Mouse (Mus musculus) midbrain, embryonic 12.5 days (tissue): Measurements from ENCODE around the gene Chchd3. TPM values are rescaled to one million over a fixed set of nuclear protein-coding genes. Genes with fewer than 3 reads are reported as not detected.

Experiments used
- ATAC-seq: fragments of 200-750 bp; cut with Nextera tagmentation; 2 replicates; pipeline ENCODE4 v1.8.0; 2017; ENCODE audit warnings: low read depth, moderate TSS enrichment, moderate library complexity; ENCODE audit not compliant: low FRiP score
- H3K27ac ChIP-seq: fragments of 300-500 bp; sonication (generic); replicated peaks from 2 replicates; pipeline ENCODE4 v1.5.1; 2016; ENCODE audit warnings: mild to moderate bottlenecking
- H3K27me3 ChIP-seq: fragments of 300-500 bp; sonication (generic); 2 replicates; pipeline ENCODE4 v1.6.1; 2016; ENCODE audit warnings: mild to moderate bottlenecking
- H3K36me3 ChIP-seq: fragments of 300-500 bp; sonication (generic); 2 replicates; pipeline ENCODE4 v1.6.1; 2016
- H3K4me1 ChIP-seq: fragments of 300-500 bp; sonication (generic); 2 replicates; pipeline ENCODE4 v1.6.1; 2016
- H3K4me2 ChIP-seq: fragments of 300-500 bp; sonication (generic); replicated peaks from 2 replicates; pipeline ENCODE4 v1.6.1; 2016; ENCODE audit warnings: mild to moderate bottlenecking, moderate library complexity
- H3K4me3 ChIP-seq: fragments of 300-500 bp; sonication (generic); 2 replicates; pipeline ENCODE4 v1.5.1; 2016; ENCODE audit warnings: mild to moderate bottlenecking
- H3K9ac ChIP-seq: fragments of 300-500 bp; sonication (generic); replicated peaks from 2 replicates; pipeline ENCODE4 v1.6.1; 2016; ENCODE audit warnings: mild to moderate bottlenecking, moderate library complexity
- H3K9me3 ChIP-seq: fragments of 300-500 bp; sonication (generic); 2 replicates; pipeline ENCODE4 v1.6.1; 2016; ENCODE audit warnings: mild to moderate bottlenecking
- WGBS: fragments of 180-500 bp; shearing (Covaris S2); methylation state at CpG from one replicate; pipeline ENCODE4 v1.1.7; 2016; 5-methylcytosine and 5-hydroxymethylcytosine counted together
- polyA plus RNA-seq: library from polyadenylated mRNA; unstranded; fragments of >200 nt; fragmentation: Nextera tagmentation; extraction: Ambion mirVana; gene quantifications from 2 replicates; pipeline ENCODE4 v1.2.1, GENCODE M21; 2016

Chchd3 gene
- polyA plus RNA-seq, 1 experiment from 2014 or later, result 118 TPM

- Histone ChIP-seq H3K4me1 (no peaks in the 10 kb centered on the region), H3K9me3 (no peaks in the 10 kb centered on the region), H3K36me3 (no peaks in the 10 kb centered on the region), H3K27me3 (no peaks in the 10 kb centered on the region), H3K4me2 (no peak overlapping the region), H3K9ac (no peak overlapping the region), H3K27ac (no peak overlapping the region), H3K4me3 (no peak overlapping the region)
- ATAC-seq, result no peak
- WGBS, result 93% methylated on average over 2 of the region's 2 CpGs
Observed at GRCm38 (mm10) chr6:32920091-32920490, 140.0 kb downstream of the Chchd3 start.

DNA sequence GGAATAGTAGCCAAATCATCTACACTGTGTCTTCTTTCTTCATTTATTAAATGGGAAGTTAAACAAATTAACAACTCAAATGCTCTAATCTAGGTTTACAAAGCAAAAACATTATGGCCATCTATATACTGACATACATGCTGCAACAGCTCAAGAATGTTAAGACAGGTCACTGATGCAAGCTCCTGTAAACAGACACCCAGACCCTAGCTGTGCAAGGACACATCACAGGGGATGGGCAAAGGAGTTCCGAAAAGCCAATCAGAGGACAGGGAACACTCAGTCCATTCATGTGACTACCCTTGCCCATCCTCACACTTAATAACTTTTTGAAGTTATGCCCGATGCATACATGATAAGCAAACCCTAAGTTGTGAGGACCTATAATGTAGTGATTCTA is 149.4 kb downstream of the Chchd3 start:
- Histone ChIP-seq H3K4me2 (no peak overlapping the region), H3K4me3 (no peak overlapping the region), H3K4me1 (peaks cover 5% of the 10 kb centered on the region; the same call in 1 of the 2 replicates), H3K9me3 (no peaks in the 10 kb centered on the region), H3K27me3 (no peaks in the 10 kb centered on the region), H3K9ac (no peak overlapping the region), H3K27ac (no peak overlapping the region), H3K36me3 (no peaks in the 10 kb centered on the region)
- ATAC-seq, result no peak
- 100% methylated on average over 2 of the region's 2 CpGs for WGBS

GRCm38 (mm10) chr6:32899061-32899460 is 161.0 kb downstream of the Chchd3 start:
- 86% methylated on average over 4 of the region's 4 CpGs for WGBS
- no peaks in the 10 kb centered on the region for H3K9me3 ChIP-seq
- no peaks in the 10 kb centered on the region for H3K27me3 ChIP-seq
- no peaks in the 10 kb centered on the region for H3K4me1 ChIP-seq
- no peak overlapping the region for H3K9ac ChIP-seq
- no peak overlapping the region for H3K4me2 ChIP-seq
- no peak overlapping the region for H3K4me3 ChIP-seq
- ATAC-seq, result no peak
- no peaks in the 10 kb centered on the region for H3K36me3 ChIP-seq
- no peak overlapping the region for H3K27ac ChIP-seq

GRCm38 (mm10) chr6:32894100-32894499 is 166.0 kb downstream of the Chchd3 start:
- WGBS, result 84% methylated on average over 2 of the region's 2 CpGs
- Histone ChIP-seq H3K4me3 (no peak overlapping the region), H3K36me3 (no peaks in the 10 kb centered on the region)

DNA sequence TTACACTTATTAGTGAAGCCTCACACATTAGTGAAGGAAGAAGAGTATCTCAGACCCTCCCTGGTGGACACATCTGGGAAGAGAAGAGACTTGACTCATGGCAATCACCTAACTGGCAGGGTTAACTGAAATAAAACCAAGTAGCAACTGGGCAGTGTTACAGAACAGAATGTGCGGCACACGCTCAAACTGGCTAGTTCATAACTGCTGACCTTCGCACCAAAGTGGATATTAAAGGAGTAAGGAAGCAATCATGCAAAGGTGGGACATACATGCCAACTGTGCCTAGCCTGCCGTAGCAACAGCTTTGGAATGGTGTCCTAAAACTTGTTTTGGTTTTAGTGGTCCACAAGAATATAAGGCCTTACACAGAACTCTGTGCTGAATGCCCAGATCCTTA is 169.3 kb downstream of the Chchd3 start:
- Histone ChIP-seq H3K4me2 (no peak overlapping the region), H3K27me3 (no peaks in the 10 kb centered on the region), H3K9ac (no peak overlapping the region), H3K4me3 (no peak overlapping the region), H3K27ac (no peak overlapping the region), H3K4me1 (no peaks in the 10 kb centered on the region; the same call in 1 of the 2 replicates), H3K36me3 (no peaks in the 10 kb centered on the region), H3K9me3 (no peaks in the 10 kb centered on the region)
- ATAC-seq, result no peak
- WGBS, result 95% methylated on average over 4 of the region's 4 CpGs

More at GRCm38 (mm10) chr6:32894100-32894499, 166.0 kb downstream of the Chchd3 start:
- H3K27me3 ChIP-seq, result no peaks in the 10 kb centered on the region
- no peaks in the 10 kb centered on the region for H3K4me1 ChIP-seq
- H3K4me2 ChIP-seq, result no peak overlapping the region
- no peak for ATAC-seq
- H3K27ac ChIP-seq, result no peak overlapping the region
- no peak overlapping the region for H3K9ac ChIP-seq
- no peaks in the 10 kb centered on the region for H3K9me3 ChIP-seq

- H3K4me2 ChIP-seq, result no peak overlapping the region
- H3K9ac ChIP-seq, result no peak overlapping the region
- H3K4me3 ChIP-seq, result no peak overlapping the region
- no peaks in the 10 kb centered on the region; the same call in 1 of the 2 replicates for H3K4me1 ChIP-seq
- no peak for ATAC-seq
- H3K36me3 ChIP-seq, result no peaks in the 10 kb centered on the region
- H3K27me3 ChIP-seq, result no peaks in the 10 kb centered on the region
- H3K9me3 ChIP-seq, result no peaks in the 10 kb centered on the region
- no peak overlapping the region for H3K27ac ChIP-seq
- 81% methylated on average over 4 of the region's 4 CpGs for WGBS
Observed at GRCm38 (mm10) chr6:32888894-32889529, 171.0 kb downstream of the Chchd3 start.

DNA sequence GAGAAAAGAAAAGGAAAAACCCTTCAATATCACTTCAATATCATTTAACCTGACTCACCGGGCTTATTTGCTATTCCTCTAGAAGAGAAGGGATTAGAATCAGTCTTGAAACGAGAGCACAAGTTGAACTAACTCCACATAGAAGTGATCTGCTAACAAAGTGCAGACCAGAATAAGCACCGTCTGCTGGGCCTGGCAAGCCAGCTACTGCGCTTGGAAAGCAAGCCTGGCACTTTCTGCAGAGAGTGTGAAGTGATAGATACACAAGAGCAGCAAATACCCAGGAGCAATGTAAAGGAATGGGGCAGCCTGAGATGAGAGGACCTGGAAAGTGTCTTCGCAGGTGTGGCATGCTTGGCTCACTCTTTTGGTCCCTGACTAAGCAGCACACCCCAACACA is 181.5 kb downstream of the Chchd3 start:
- 81% methylated on average over 5 of the region's 5 CpGs for WGBS
- H3K9ac ChIP-seq, result no peak overlapping the region
- no peaks in the 10 kb centered on the region for H3K9me3 ChIP-seq
- no peak for ATAC-seq
- no peaks in the 10 kb centered on the region for H3K36me3 ChIP-seq
- H3K4me3 ChIP-seq, result no peak overlapping the region
- no peaks in the 10 kb centered on the region; the same call in 1 of the 2 replicates for H3K27me3 ChIP-seq
- peaks cover 13% of the 10 kb centered on the region for H3K4me1 ChIP-seq
- no peak overlapping the region for H3K27ac ChIP-seq
- no peak overlapping the region for H3K4me2 ChIP-seq

DNA sequence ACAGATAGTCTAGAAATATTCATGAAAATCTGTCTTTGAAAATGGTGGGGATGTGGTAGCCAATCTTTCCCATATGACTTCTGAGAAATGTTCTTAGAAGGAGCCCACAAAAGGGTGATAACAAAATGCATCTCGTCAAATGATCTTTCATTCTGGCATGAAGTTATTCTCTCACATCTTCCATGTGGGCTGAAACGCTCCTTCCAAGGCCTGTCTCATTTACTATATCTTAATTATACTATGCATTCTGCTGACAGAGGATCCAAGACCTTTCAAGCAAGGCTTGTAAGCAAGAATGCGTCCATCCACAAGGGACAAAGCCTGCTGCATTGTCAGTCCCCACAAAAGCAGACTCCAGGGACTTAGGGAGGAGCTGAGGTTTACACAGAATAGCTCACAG is 185.9 kb downstream of the Chchd3 start:
- Histone ChIP-seq H3K9me3 (no peaks in the 10 kb centered on the region), H3K4me3 (no peak overlapping the region), H3K27me3 (no peaks in the 10 kb centered on the region; the same call in 1 of the 2 replicates), H3K27ac (no peak overlapping the region), H3K9ac (no peak overlapping the region), H3K4me2 (no peak overlapping the region), H3K4me1 (peaks cover 13% of the 10 kb centered on the region), H3K36me3 (no peaks in the 10 kb centered on the region)
- 0 out of 2 replicates have a peak, but pooled peaks have one; percentile 38 for ATAC-seq
- WGBS, result 26% methylated on average over 3 of the region's 3 CpGs

- Histone ChIP-seq H3K4me1 (peaks cover 13% of the 10 kb centered on the region), H3K9me3 (no peaks in the 10 kb centered on the region), H3K9ac (no peak overlapping the region), H3K36me3 (no peaks in the 10 kb centered on the region), H3K27ac (no peak overlapping the region), H3K4me3 (no peak overlapping the region), H3K27me3 (no peaks in the 10 kb centered on the region; the same call in 1 of the 2 replicates), H3K4me2 (no peak overlapping the region)
- no peak for ATAC-seq
- 91% methylated on average over 2 of the region's 2 CpGs for WGBS
Observed at GRCm38 (mm10) chr6:32872805-32873204, 187.3 kb downstream of the Chchd3 start.

- H3K4me1 ChIP-seq, result peaks cover 4% of the 10 kb centered on the region; the same call in 1 of the 2 replicates
- no peak overlapping the region for H3K27ac ChIP-seq
- no peaks in the 10 kb centered on the region for H3K36me3 ChIP-seq
- H3K9ac ChIP-seq, result no peak overlapping the region
- H3K4me2 ChIP-seq, result no peak overlapping the region
- H3K9me3 ChIP-seq, result no peaks in the 10 kb centered on the region
- H3K4me3 ChIP-seq, result no peak overlapping the region
- no peaks in the 10 kb centered on the region for H3K27me3 ChIP-seq
- no peak for ATAC-seq
- WGBS, result 92% methylated on average over 4 of the region's 4 CpGs
Observed at GRCm38 (mm10) chr6:32850960-32851359, 209.1 kb downstream of the Chchd3 start.

DNA sequence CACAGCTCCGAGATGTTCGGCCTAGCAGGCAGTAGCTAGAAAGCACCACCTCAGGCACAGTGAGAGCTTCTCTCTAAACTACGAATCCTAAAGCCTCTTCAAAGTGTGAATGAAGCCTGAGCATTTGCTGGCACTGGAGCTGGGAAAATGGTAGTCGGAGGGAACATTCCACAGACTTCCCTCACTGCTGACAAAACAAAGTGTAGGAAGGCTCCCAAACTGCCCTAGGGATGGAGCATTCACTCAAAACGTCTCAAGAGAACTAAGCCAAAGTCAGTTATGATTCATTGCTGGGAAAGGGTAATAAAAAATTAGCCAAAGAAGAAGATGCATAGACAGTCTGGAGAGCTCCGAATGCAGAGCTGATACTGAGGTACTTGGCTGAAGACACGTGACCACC is 211.1 kb downstream of the Chchd3 start:
- no peak overlapping the region for H3K4me3 ChIP-seq
- H3K9me3 ChIP-seq, result no peaks in the 10 kb centered on the region
- no peaks in the 10 kb centered on the region for H3K27me3 ChIP-seq
- peaks cover 10% of the 10 kb centered on the region; the same call in 1 of the 2 replicates for H3K4me1 ChIP-seq
- WGBS, result 92% methylated on average over 7 of the region's 7 CpGs
- H3K36me3 ChIP-seq, result no peaks in the 10 kb centered on the region
- H3K4me2 ChIP-seq, result no peak overlapping the region
- no peak overlapping the region for H3K9ac ChIP-seq
- H3K27ac ChIP-seq, result no peak overlapping the region
- ATAC-seq, result no peak

DNA sequence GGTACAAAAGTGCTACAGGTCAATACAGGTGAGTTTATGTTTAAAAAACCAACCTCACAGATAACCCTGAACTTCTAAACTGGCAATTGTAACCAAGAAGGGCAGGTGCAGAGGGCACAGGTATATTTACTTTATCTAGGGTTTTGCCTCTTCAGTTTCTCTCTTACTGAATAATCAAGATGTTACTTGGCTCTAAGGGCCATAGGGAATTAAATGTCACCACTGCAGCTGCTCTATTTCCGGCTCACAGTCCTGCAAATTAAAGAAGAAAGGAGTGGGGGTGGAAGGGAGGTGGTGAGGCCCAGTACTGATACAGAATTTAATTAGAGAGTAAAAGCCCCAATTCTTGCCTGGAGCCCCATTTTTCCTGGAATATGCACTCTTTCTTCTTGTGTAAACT is 214.6 kb downstream of the Chchd3 start:
- Histone ChIP-seq H3K4me1 (0 out of 2 replicates have a peak, but pooled peaks cover 6% of the 10 kb centered on the region), H3K27ac (no peak overlapping the region), H3K9ac (no peak overlapping the region), H3K36me3 (no peaks in the 10 kb centered on the region), H3K27me3 (no peaks in the 10 kb centered on the region), H3K4me2 (no peak overlapping the region), H3K9me3 (no peaks in the 10 kb centered on the region), H3K4me3 (no peak overlapping the region)
- WGBS, result 30% methylated on average over 1 of the region's 1 CpGs
- ATAC-seq, result no peak

DNA sequence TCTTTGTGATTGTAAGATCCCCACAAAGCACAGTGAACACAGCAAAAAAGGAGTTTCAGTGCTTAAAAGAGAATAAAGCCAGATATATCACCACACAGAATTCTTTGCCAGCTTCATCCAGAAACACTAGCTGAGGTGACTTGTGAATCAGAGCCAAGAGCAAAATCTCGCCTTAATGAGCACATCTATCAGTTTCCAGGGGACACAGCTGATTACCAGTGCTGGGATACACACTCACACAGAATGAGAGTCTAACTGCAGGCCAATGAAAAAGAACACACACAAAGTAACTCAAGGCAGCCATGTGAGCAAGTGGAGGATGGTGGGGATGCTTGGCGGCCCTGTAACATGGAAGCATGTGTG is 222.1 kb downstream of the Chchd3 start:
- Histone ChIP-seq H3K4me2 (no peak overlapping the region), H3K4me1 (no peaks in the 10 kb centered on the region; the same call in 1 of the 2 replicates), H3K27ac (no peak overlapping the region), H3K36me3 (no peaks in the 10 kb centered on the region), H3K4me3 (no peak overlapping the region), H3K27me3 (no peaks in the 10 kb centered on the region), H3K9ac (no peak overlapping the region), H3K9me3 (no peaks in the 10 kb centered on the region)
- ATAC-seq, result no peak
- 90% methylated on average over 2 of the region's 2 CpGs for WGBS
